Mouse (Mus musculus) liver, postnatal 0 days (tissue): ENCODE results near the gene Neurl4. TPM values are rescaled to one million over a fixed set of nuclear protein-coding genes. Genes with fewer than 3 reads are reported as not detected.

Experiments
- ATAC-seq: fragments of 200-750 bp; cut with Nextera tagmentation; 2 replicates; pipeline ENCODE4 v1.8.0; 2017; ENCODE audit warnings: mild to moderate bottlenecking, moderate library complexity
- DNase-seq: peaks from one replicate; pipeline ENCODE4 v3.0.0-alpha.2; 2016
- H3K27ac ChIP-seq: fragments of 300-500 bp; sonication (generic); 2 replicates; pipeline ENCODE4 v1.5.1; 2014; ENCODE audit warnings: antibody characterized with exemption, moderate library complexity, mild to moderate bottlenecking, low read depth
- H3K27me3 ChIP-seq: fragments of 300-500 bp; sonication (generic); 2 replicates; pipeline ENCODE4 v1.6.1; 2014; ENCODE audit warnings: low read length, control low read depth, mixed read lengths; ENCODE audit not compliant: insufficient read depth
- H3K36me3 ChIP-seq: fragments of 300-500 bp; sonication (generic); replicated peaks from 2 replicates; pipeline ENCODE4 v1.6.1; 2014; ENCODE audit warnings: mild to moderate bottlenecking, control low read depth, low read length, moderate library complexity, mixed read lengths; ENCODE audit not compliant: insufficient read depth
- H3K4me1 ChIP-seq: fragments of 300-500 bp; sonication (generic); 2 replicates; pipeline ENCODE4 v1.6.1; 2014; ENCODE audit warnings: antibody characterized with exemption, mild to moderate bottlenecking, control low read depth; ENCODE audit not compliant: insufficient read depth
- H3K4me2 ChIP-seq: fragments of 300-500 bp; sonication (generic); 2 replicates; pipeline ENCODE4 v1.6.1; 2014; ENCODE audit warnings: low read depth, mild to moderate bottlenecking, low read length, moderate library complexity, mixed read lengths
- H3K4me3 ChIP-seq: fragments of 300-500 bp; sonication (generic); 2 replicates; pipeline ENCODE4 v1.5.1; 2014; ENCODE audit warnings: low read depth, low read length
- H3K9ac ChIP-seq: fragments of 300-500 bp; sonication (generic); replicated peaks from 2 replicates; pipeline ENCODE4 v1.6.1; 2014; ENCODE audit warnings: mild to moderate bottlenecking, moderate library complexity
- H3K9me3 ChIP-seq: fragments of 300-500 bp; sonication (generic); 2 replicates; pipeline ENCODE4 v1.6.1; 2016; ENCODE audit warnings: mild to moderate bottlenecking, control low read depth, low read length, mixed read lengths
- CTCF ChIP-seq: sonication (generic); IDR thresholded peaks from 2 replicates; pipeline ENCODE4 v1.5.1; 2016; ENCODE audit warnings: antibody characterized with exemption, low read depth
- EP300 ChIP-seq: IDR thresholded peaks from 2 replicates; pipeline ENCODE4 v1.6.1; 2016; ENCODE audit warnings: antibody characterized with exemption, low read depth, mild to moderate bottlenecking
- WGBS: fragments of 180-500 bp; shearing (Covaris S2); extraction: QIAGEN DNeasy Blood & Tissue Kit; methylation state at CpG from one replicate; pipeline ENCODE4 v1.1.7; 2014; ENCODE audit not compliant: insufficient replicate concordance; 5-methylcytosine and 5-hydroxymethylcytosine counted together
- polyA plus RNA-seq: library from polyadenylated mRNA; unstranded; fragments of >200 nt; fragmentation: Nextera tagmentation; extraction: Ambion mirVana; gene quantifications from 2 replicates; pipeline ENCODE4 v1.2.1, GENCODE M21; 2015

Neurl4 gene
- polyA plus RNA-seq, 1 experiment from 2014 or later = 1.4 TPM

DNA sequence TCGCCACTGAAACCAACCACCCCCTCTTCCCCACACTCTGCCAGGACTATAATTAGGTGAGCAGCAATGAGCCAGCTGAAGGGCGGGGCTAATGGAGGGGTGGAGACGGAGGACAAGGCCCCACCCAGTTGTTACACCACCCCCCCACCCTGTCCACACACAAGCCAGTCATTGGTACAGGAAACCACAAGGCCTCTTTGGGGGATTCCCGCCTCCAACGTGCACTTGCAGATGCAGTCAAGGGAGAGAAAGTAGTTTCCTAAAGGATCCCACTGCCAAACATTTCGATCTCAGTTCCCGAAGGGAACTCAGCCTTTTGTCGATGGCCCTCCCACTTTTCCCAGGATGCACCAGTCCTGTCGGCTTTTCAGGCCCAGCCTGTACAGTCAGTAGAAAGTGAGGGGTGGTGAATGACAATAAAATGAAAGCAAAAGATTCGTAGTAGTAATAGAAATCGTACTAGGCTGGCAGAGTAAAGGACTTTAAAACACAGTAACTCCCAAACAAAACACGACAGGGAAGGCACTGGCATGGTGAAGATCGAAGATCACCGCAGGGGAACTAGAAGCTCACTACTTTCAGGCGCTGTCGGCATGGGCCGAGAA is 18.9 kb downstream of the Neurl4 start:
- Histone ChIP-seq H3K4me1 (peaks cover 55% of the 10 kb centered on the region), H3K9me3 (no peaks in the 10 kb centered on the region), H3K4me3 (peak overlapping the region; percentile 96), H3K36me3 (peaks cover 41% of the 10 kb centered on the region), H3K4me2 (peak overlapping the region; percentile 92), H3K27ac (peak overlapping the region; percentile 100), H3K27me3 (no peaks in the 10 kb centered on the region), H3K9ac (peak overlapping the region; percentile 91)
- WGBS = under 1% methylated on average over 17 of the region's 17 CpGs
- DNase-seq (peak; percentile 95), ATAC-seq (peak; percentile 28)
- no peak for TF ChIP-seq CTCF
- TF ChIP-seq EP300 = peak; percentile 61

DNA sequence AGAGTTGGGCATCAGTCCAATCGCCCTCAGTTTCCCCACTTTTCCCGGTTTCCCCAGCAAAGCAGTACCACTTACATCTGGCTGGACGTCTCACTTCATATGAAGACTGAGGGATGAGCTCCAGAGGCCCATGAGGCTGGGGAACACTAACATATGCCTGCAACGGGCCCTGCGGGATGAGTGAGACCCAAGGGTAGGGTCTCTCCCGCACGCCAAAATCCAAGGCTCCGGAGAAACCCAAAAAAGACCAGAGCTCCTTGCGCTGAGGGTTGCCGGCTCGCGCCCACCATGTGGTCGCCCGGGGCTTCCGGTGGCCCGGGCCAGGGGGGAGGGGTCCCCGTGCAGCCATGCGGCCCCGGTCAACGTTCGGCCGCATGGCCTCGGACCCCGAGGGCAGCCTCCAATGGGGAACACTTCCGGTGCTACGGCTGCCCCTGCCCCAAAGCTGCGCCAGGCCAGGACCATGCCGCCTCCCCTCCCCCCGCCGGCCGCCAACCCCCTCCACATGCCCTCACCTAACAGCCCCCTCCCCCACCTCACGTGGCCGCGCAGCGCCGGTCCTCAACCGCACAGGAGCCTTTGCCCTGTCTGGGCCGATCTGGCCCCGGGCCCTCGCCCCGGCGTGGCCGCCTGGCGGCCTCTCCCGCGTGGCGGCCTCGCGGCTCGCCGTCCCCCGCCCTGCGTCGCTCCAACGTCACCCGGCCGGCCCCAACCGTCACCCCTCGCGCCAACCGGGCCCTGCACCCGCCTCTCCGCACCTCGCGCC is 19.6 kb downstream of the Neurl4 start:
- peak overlapping the region; percentile 100 for H3K27ac ChIP-seq
- peak overlapping the region; percentile 92 for H3K4me2 ChIP-seq
- peaks cover 35% of the 10 kb centered on the region for H3K36me3 ChIP-seq
- no peaks in the 10 kb centered on the region for H3K9me3 ChIP-seq
- peak; percentile 29 for ATAC-seq
- under 1% methylated on average over 32 of the region's 65 CpGs for WGBS
- H3K4me1 ChIP-seq = peaks cover 49% of the 10 kb centered on the region
- H3K9ac ChIP-seq = peak overlapping the region; percentile 91
- peak; percentile 76 for DNase-seq
- TF ChIP-seq CTCF (no peak), EP300 (no peak)
- H3K4me3 ChIP-seq = peak overlapping the region; percentile 96
- no peaks in the 10 kb centered on the region for H3K27me3 ChIP-seq

DNA sequence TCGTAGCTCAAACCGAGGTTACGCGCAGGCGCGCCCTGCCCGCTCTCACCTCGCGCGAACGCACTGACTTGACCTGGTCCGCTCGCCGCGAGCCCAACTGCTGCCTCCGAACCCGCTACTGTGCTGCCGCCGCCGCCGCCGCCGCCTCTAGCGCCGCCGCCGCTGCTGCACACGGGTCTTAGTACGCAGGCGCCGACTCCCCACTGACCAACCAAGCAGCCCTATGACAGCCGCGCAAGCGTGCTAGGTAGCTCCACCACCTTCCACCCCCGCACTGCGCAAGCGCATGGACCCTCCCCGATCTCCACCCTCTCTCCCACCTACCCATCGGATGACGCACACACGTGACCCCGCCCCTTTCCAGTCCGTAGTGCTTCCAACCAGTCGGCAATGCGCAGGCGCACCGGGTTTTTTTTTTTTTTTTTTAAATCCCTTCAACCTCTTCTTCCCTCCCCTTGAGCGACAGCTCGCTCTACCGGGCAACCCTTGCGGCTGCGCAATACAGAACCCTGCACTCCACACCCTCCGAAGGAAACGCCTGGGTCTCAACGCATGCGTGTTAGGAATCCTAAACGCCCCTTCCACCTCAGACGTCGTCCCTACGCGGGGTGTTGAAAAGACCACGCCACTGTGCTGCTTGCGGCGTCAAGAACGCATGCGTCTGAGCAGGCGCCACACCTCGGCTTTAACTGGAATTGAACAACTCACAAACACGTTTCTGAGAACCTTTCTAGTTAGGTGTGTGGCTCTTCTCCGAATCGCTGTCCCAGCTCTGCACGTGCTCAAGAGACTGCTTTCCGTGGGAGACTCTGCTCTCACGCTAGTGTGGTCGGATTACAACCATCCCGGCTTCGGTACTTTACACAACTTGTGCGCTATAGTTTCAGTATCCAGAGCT is 20.5 kb downstream of the Neurl4 start, which contains the start of gene Eif5a:
Gene Eif5a, minus strand, starts transcription at position 845 of the 898 bp plus-strand sequence.
- H3K4me3 ChIP-seq = peak within 1 kb of the TSS; percentile 96
- peak within 1 kb of the TSS; percentile 100 for H3K27ac ChIP-seq
- H3K9ac ChIP-seq = peak within 1 kb of the TSS; percentile 91
- under 1% methylated on average over 78 of the region's 78 CpGs for WGBS
- peak; percentile 86 for TF ChIP-seq CTCF
- TF ChIP-seq EP300 = peak; percentile 51; the same call in 1 of the 2 replicates
- H3K4me2 ChIP-seq = peak within 1 kb of the TSS; percentile 92
- peak; percentile 88 for ATAC-seq
- no peaks in the 10 kb centered on the region for H3K27me3 ChIP-seq
- peak; percentile 100 for DNase-seq
- no peaks in the 10 kb centered on the region for H3K9me3 ChIP-seq
- H3K4me1 ChIP-seq = peaks cover 40% of the 10 kb centered on the region
- peaks cover 26% of the 10 kb centered on the region for H3K36me3 ChIP-seq

DNA sequence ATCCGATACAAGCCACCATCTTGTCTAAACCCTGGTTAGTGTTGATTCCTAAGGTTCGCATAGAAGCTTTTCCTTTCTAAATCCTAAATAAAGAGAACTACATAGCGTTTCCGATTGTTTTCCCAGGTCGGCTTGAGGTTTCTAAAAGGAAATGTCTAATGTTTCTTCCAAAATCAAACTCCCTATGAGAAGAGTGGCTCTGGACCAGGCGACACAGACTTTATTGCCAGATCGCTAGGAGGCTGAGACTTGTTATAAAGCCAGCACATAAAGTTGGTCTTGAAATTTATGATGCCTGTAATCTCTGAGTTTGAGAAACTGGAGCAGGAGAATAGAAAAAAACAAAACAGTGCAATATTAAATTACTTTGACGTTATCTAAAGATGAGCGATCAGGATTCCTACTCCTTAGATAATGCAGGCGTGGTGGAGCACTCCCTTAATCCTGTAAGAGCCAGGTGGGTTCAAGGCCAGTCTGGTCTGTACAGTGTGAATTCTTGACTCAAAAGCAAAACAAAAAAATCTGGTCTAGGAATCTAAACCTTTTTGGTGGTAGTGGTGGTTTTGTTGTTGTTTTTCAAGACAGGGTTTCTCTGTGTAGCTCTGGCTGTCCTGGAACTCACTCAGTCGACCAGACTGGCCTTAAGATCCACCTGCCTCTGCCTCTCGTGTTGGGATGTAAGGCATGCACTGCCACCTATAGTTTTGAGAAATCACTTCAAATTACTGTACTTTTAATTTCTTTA is 21.3 kb downstream of the Neurl4 start:
- H3K36me3 ChIP-seq = peaks cover 18% of the 10 kb centered on the region
- DNase-seq = no peak
- 3% methylated on average over 12 of the region's 12 CpGs for WGBS
- H3K4me2 ChIP-seq = peak overlapping the region; percentile 92
- H3K27me3 ChIP-seq = no peaks in the 10 kb centered on the region
- H3K9ac ChIP-seq = peak overlapping the region; percentile 60
- peak overlapping the region; percentile 100 for H3K27ac ChIP-seq
- H3K4me1 ChIP-seq = peaks cover 32% of the 10 kb centered on the region
- no peaks in the 10 kb centered on the region for H3K9me3 ChIP-seq
- TF ChIP-seq CTCF = peak; percentile 36; the same call in 1 of the 2 replicates
- no peak for TF ChIP-seq EP300
- no peak for ATAC-seq
- peak overlapping the region; percentile 96 for H3K4me3 ChIP-seq

DNA sequence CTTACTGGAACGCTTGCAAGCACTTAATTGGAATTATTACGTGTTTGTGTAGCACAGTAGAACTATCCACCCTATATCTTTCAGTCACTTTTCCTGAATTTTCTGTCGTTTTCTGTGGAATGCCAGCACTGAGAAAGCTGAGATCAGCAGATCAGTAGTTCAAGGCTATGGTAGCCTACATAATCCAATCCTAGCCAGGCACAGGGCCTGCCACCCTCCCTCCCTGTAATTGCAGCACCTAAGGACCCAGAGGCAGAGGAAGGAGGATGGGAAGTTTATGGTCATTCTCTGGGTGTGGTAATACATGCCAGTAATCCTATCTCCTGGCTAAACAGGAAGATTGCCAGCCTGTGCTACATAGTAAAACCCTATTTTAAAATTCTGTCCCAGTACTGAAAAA is 21.9 kb downstream of the Neurl4 start:
- TF ChIP-seq CTCF (no peak), EP300 (no peak)
- Histone ChIP-seq H3K36me3 (peaks cover 12% of the 10 kb centered on the region), H3K4me1 (peaks cover 28% of the 10 kb centered on the region), H3K27me3 (no peaks in the 10 kb centered on the region), H3K9me3 (no peaks in the 10 kb centered on the region), H3K4me3 (peak overlapping the region; percentile 96; the same call in 1 of the 2 replicates), H3K9ac (no peak overlapping the region; the same call in 1 of the 2 replicates), H3K4me2 (peak overlapping the region; percentile 92), H3K27ac (peak overlapping the region; percentile 100)
- DNase-seq (peak; percentile 12), ATAC-seq (no peak)
- 60% methylated on average over 3 of the region's 3 CpGs for WGBS
